Mouse (Mus musculus): ENCODE results near the gene Cobll1. TPM values are rescaled to one million over a fixed set of nuclear protein-coding genes. Genes with fewer than 3 reads are reported as not detected.

Gene Cobll1
- polyA plus RNA-seq, 1 experiment from 2014 or later: 2.5 TPM

- Histone ChIP-seq H3K27me3 (replicated peaks; ENCODE audit: control insufficient read depth, insufficient read depth, low read length) (no peaks in the 10 kb centered on the region), H3K36me3 (ENCODE audit: control insufficient read depth, insufficient read depth, low read length) (no peaks in the 10 kb centered on the region), H3K9ac (ENCODE audit: low read length) (no peak overlapping the region), H3K27ac (ENCODE audit: low read depth, low read length) (no peak overlapping the region), H3K4me3 (ENCODE audit: low read depth, low read length) (no peak overlapping the region), H3K4me2 (ENCODE audit: low read length) (no peak overlapping the region), H3K9me3 (replicated peaks; ENCODE audit: control insufficient read depth, low read length) (no peaks in the 10 kb centered on the region), H3K4me1 (ENCODE audit: control insufficient read depth, insufficient read depth, low read length) (no peaks in the 10 kb centered on the region)
- 92% methylated on average over 4 of the region's 4 CpGs for WGBS
- ATAC-seq: no peak
- DNase-seq (ENCODE audit: low spot score): no peak
Observed at GRCm38 (mm10) chr2:65226494-65226893, 12.7 kb downstream of the Cobll1 start.

- DNase-seq (ENCODE audit: low spot score) (no peak), ATAC-seq (no peak)
- WGBS: 83% methylated on average over 12 of the region's 12 CpGs
- no peak overlapping the region for H3K27ac ChIP-seq (ENCODE audit: low read depth, low read length)
- no peaks in the 10 kb centered on the region for H3K4me1 ChIP-seq (ENCODE audit: control insufficient read depth, insufficient read depth, low read length)
- H3K4me2 ChIP-seq (ENCODE audit: low read length): no peak overlapping the region
- no peaks in the 10 kb centered on the region for H3K9me3 ChIP-seq (replicated peaks; ENCODE audit: control insufficient read depth, low read length)
- H3K27me3 ChIP-seq (replicated peaks; ENCODE audit: control insufficient read depth, insufficient read depth, low read length): no peaks in the 10 kb centered on the region
- H3K4me3 ChIP-seq (ENCODE audit: low read depth, low read length): no peak overlapping the region
- H3K9ac ChIP-seq (ENCODE audit: low read length): no peak overlapping the region
- H3K36me3 ChIP-seq (ENCODE audit: control insufficient read depth, insufficient read depth, low read length): no peaks in the 10 kb centered on the region
Observed at GRCm38 (mm10) chr2:65223956-65224735, 15.1 kb downstream of the Cobll1 start.

- H3K4me3 ChIP-seq (ENCODE audit: low read depth, low read length): no peak overlapping the region
- no peak for DNase-seq (ENCODE audit: low spot score)
- no peak overlapping the region for H3K27ac ChIP-seq (ENCODE audit: low read depth, low read length)
- H3K4me1 ChIP-seq (ENCODE audit: control insufficient read depth, insufficient read depth, low read length): no peaks in the 10 kb centered on the region
- no peaks in the 10 kb centered on the region for H3K27me3 ChIP-seq (replicated peaks; ENCODE audit: control insufficient read depth, insufficient read depth, low read length)
- no peak overlapping the region for H3K9ac ChIP-seq (ENCODE audit: low read length)
- no peaks in the 10 kb centered on the region for H3K9me3 ChIP-seq (replicated peaks; ENCODE audit: control insufficient read depth, low read length)
- no peaks in the 10 kb centered on the region for H3K36me3 ChIP-seq (ENCODE audit: control insufficient read depth, insufficient read depth, low read length)
- H3K4me2 ChIP-seq (ENCODE audit: low read length): no peak overlapping the region
- 65% methylated on average over 8 of the region's 8 CpGs for WGBS
- ATAC-seq: no peak
Observed at GRCm38 (mm10) chr2:65223012-65223411, 16.2 kb downstream of the Cobll1 start.

- H3K9ac ChIP-seq (ENCODE audit: low read length): no peak overlapping the region
- WGBS: 92% methylated on average over 2 of the region's 2 CpGs
- no peak overlapping the region for H3K4me3 ChIP-seq (ENCODE audit: low read depth, low read length)
- H3K4me2 ChIP-seq (ENCODE audit: low read length): no peak overlapping the region
- no peaks in the 10 kb centered on the region for H3K36me3 ChIP-seq (ENCODE audit: control insufficient read depth, insufficient read depth, low read length)
- DNase-seq (ENCODE audit: low spot score) (no peak), ATAC-seq (no peak)
- H3K27me3 ChIP-seq (replicated peaks; ENCODE audit: control insufficient read depth, insufficient read depth, low read length): no peaks in the 10 kb centered on the region
- H3K4me1 ChIP-seq (ENCODE audit: control insufficient read depth, insufficient read depth, low read length): no peaks in the 10 kb centered on the region
- no peaks in the 10 kb centered on the region for H3K9me3 ChIP-seq (replicated peaks; ENCODE audit: control insufficient read depth, low read length)
- no peak overlapping the region for H3K27ac ChIP-seq (ENCODE audit: low read depth, low read length)
Observed at GRCm38 (mm10) chr2:65221646-65222045, 17.6 kb downstream of the Cobll1 start.

- H3K9me3 ChIP-seq (replicated peaks; ENCODE audit: control insufficient read depth, low read length): no peaks in the 10 kb centered on the region
- H3K27ac ChIP-seq (ENCODE audit: low read depth, low read length): no peak overlapping the region
- H3K4me3 ChIP-seq (ENCODE audit: low read depth, low read length): no peak overlapping the region
- H3K36me3 ChIP-seq (ENCODE audit: control insufficient read depth, insufficient read depth, low read length): no peaks in the 10 kb centered on the region
- H3K4me1 ChIP-seq (ENCODE audit: control insufficient read depth, insufficient read depth, low read length): no peaks in the 10 kb centered on the region
- H3K9ac ChIP-seq (ENCODE audit: low read length): no peak overlapping the region
- H3K4me2 ChIP-seq (ENCODE audit: low read length): no peak overlapping the region
- H3K27me3 ChIP-seq (replicated peaks; ENCODE audit: control insufficient read depth, insufficient read depth, low read length): no peaks in the 10 kb centered on the region
- ATAC-seq (no peak), DNase-seq (ENCODE audit: low spot score) (no peak)
- 92% methylated on average over 1 of the region's 1 CpGs for WGBS
Observed at GRCm38 (mm10) chr2:65220563-65220962, 18.6 kb downstream of the Cobll1 start.

- H3K4me1 ChIP-seq (ENCODE audit: control insufficient read depth, insufficient read depth, low read length): no peaks in the 10 kb centered on the region
- DNase-seq (ENCODE audit: low spot score): no peak
- H3K4me2 ChIP-seq (ENCODE audit: low read length): no peak overlapping the region
- H3K36me3 ChIP-seq (ENCODE audit: control insufficient read depth, insufficient read depth, low read length): no peaks in the 10 kb centered on the region
- no peaks in the 10 kb centered on the region for H3K27me3 ChIP-seq (replicated peaks; ENCODE audit: control insufficient read depth, insufficient read depth, low read length)
- H3K9me3 ChIP-seq (replicated peaks; ENCODE audit: control insufficient read depth, low read length): no peaks in the 10 kb centered on the region
- 69% methylated on average over 11 of the region's 11 CpGs for WGBS
- no peak overlapping the region for H3K9ac ChIP-seq (ENCODE audit: low read length)
- no peak overlapping the region for H3K4me3 ChIP-seq (ENCODE audit: low read depth, low read length)
- ATAC-seq: no peak
- H3K27ac ChIP-seq (ENCODE audit: low read depth, low read length): no peak overlapping the region
Observed at GRCm38 (mm10) chr2:65219375-65220135, 19.6 kb downstream of the Cobll1 start.

GRCm38 (mm10) chr2:65218318-65218717 is 20.9 kb downstream of the Cobll1 start:
- Histone ChIP-seq H3K36me3 (ENCODE audit: control insufficient read depth, insufficient read depth, low read length) (no peaks in the 10 kb centered on the region), H3K4me2 (ENCODE audit: low read length) (no peak overlapping the region), H3K27ac (ENCODE audit: low read depth, low read length) (no peak overlapping the region), H3K9ac (ENCODE audit: low read length) (no peak overlapping the region), H3K4me1 (ENCODE audit: control insufficient read depth, insufficient read depth, low read length) (no peaks in the 10 kb centered on the region), H3K27me3 (replicated peaks; ENCODE audit: control insufficient read depth, insufficient read depth, low read length) (no peaks in the 10 kb centered on the region), H3K4me3 (ENCODE audit: low read depth, low read length) (no peak overlapping the region), H3K9me3 (replicated peaks; ENCODE audit: control insufficient read depth, low read length) (no peaks in the 10 kb centered on the region)
- no peak for ATAC-seq
- WGBS: 90% methylated on average over 9 of the region's 9 CpGs
- no peak for DNase-seq (ENCODE audit: low spot score)

- H3K27me3 ChIP-seq (replicated peaks; ENCODE audit: control insufficient read depth, insufficient read depth, low read length): no peaks in the 10 kb centered on the region
- H3K36me3 ChIP-seq (ENCODE audit: control insufficient read depth, insufficient read depth, low read length): no peaks in the 10 kb centered on the region
- no peaks in the 10 kb centered on the region for H3K4me1 ChIP-seq (ENCODE audit: control insufficient read depth, insufficient read depth, low read length)
- 95% methylated on average over 6 of the region's 6 CpGs for WGBS
- ATAC-seq (no peak), DNase-seq (ENCODE audit: low spot score) (no peak)
- H3K9ac ChIP-seq (ENCODE audit: low read length): no peak overlapping the region
- H3K27ac ChIP-seq (ENCODE audit: low read depth, low read length): no peak overlapping the region
- no peaks in the 10 kb centered on the region for H3K9me3 ChIP-seq (replicated peaks; ENCODE audit: control insufficient read depth, low read length)
- H3K4me2 ChIP-seq (ENCODE audit: low read length): no peak overlapping the region
- H3K4me3 ChIP-seq (ENCODE audit: low read depth, low read length): no peak overlapping the region
Observed at GRCm38 (mm10) chr2:65217677-65218076, 21.5 kb downstream of the Cobll1 start.

GRCm38 (mm10) chr2:65216163-65216562 is 23.0 kb downstream of the Cobll1 start:
- no peaks in the 10 kb centered on the region for H3K36me3 ChIP-seq (ENCODE audit: control insufficient read depth, insufficient read depth, low read length)
- H3K27ac ChIP-seq (ENCODE audit: low read depth, low read length): no peak overlapping the region
- H3K4me2 ChIP-seq (ENCODE audit: low read length): no peak overlapping the region
- H3K27me3 ChIP-seq (replicated peaks; ENCODE audit: control insufficient read depth, insufficient read depth, low read length): no peaks in the 10 kb centered on the region
- DNase-seq (ENCODE audit: low spot score) (no peak), ATAC-seq (no peak)
- H3K9ac ChIP-seq (ENCODE audit: low read length): no peak overlapping the region
- H3K4me1 ChIP-seq (ENCODE audit: control insufficient read depth, insufficient read depth, low read length): no peaks in the 10 kb centered on the region
- no peak overlapping the region for H3K4me3 ChIP-seq (ENCODE audit: low read depth, low read length)
- no peaks in the 10 kb centered on the region for H3K9me3 ChIP-seq (replicated peaks; ENCODE audit: control insufficient read depth, low read length)
